Mouse (Mus musculus) kidney, adult 2 months (tissue): ENCODE measurements around the gene 1500009C09Rik. TPM values are rescaled to one million over a fixed set of nuclear protein-coding genes. Genes with fewer than 3 reads are reported as not detected.
A peak's percentile ranks its signal among the peaks of the same experiment; 100 is the strongest.

ENCODE experiments used
- DNase-seq: peaks from one replicate; pipeline ENCODE4 v3.0.0; 2021
- H3K27ac ChIP-seq: fragments of 200-500 bp; 2 replicates; pipeline ENCODE4 v1.5.1; 2012; ENCODE audit warnings: low read depth, low read length, control low read depth, inconsistent platforms; ENCODE audit not compliant: insufficient read depth
- H3K27me3 ChIP-seq: fragments of 200-500 bp; replicated peaks from 2 replicates; pipeline ENCODE4 v1.6.1; 2012; ENCODE audit warnings: mild to moderate bottlenecking, moderate library complexity, low read length, inconsistent platforms; ENCODE audit not compliant: control insufficient read depth, insufficient read depth
- H3K36me3 ChIP-seq: fragments of 200-500 bp; 2 replicates; pipeline ENCODE4 v1.6.1; 2012; ENCODE audit warnings: mild to moderate bottlenecking, moderate library complexity, low read length, inconsistent platforms; ENCODE audit not compliant: control insufficient read depth, insufficient read depth
- H3K4me1 ChIP-seq: fragments of 200-500 bp; 2 replicates; pipeline ENCODE4 v1.6.1; 2011; ENCODE audit warnings: low read length; ENCODE audit not compliant: control insufficient read depth, insufficient read depth
- H3K4me3 ChIP-seq: fragments of 200-500 bp; 2 replicates; pipeline ENCODE4 v1.5.1; 2011; ENCODE audit warnings: mild to moderate bottlenecking, low read depth, low read length, control low read depth; ENCODE audit not compliant: insufficient read depth
- CTCF ChIP-seq: fragments of 200-500 bp; conservative IDR thresholded peaks from 2 replicates; pipeline ENCODE4 v1.5.1; 2011; ENCODE audit warnings: low read depth, mild to moderate bottlenecking, control low read depth, low read length, moderate library complexity, mixed read lengths; ENCODE audit not compliant: insufficient read depth, insufficient read length
- POLR2A ChIP-seq: fragments of 200-500 bp; IDR thresholded peaks from one replicate; pipeline ENCODE4 v1.6.1; 2011; ENCODE audit warnings: low read depth, low read length, control low read depth
- WGBS: fragments of 180-500 bp; shearing (Covaris S2); methylation state at CpG from one replicate; pipeline ENCODE4 v1.1.7; 2018; 5-methylcytosine and 5-hydroxymethylcytosine counted together
- polyA plus RNA-seq: library from polyadenylated mRNA; depleted of rRNA; stranded (reverse); fragments of >200 nt; gene quantifications from 2 replicates; pipeline ENCODE4 v1.2.3, GENCODE M21; 2012

1500009C09Rik gene
- polyA plus RNA-seq, 1 experiment = 0.20 TPM

DNA sequence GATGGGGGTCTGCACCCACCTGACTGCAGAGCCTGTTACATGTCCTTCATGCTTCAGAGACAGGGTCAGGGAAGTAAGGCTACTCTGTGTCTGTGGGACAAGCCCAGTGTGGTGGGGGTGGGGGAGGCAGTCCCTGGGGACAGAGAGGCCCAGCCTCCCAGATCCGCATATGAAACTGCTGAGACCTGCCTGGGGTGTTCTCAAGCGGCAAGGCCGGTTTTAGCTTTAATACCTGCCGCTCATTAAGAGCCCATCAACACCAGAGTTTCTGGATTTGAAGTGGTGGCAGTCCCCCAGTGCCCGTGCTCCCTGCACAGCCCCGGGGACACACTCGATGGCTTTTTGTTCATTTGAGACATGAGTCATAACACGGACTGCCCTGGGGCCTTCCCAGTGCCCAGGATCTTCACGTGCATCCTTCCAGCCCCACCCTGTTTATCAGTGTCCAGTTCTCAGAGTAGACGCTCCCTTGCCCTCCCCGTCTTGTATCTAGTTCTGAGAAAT, 22.6 kb upstream of the 1500009C09Rik start:
- 52% methylated on average over 11 of the region's 11 CpGs for WGBS
- Histone ChIP-seq H3K36me3 (no peaks in the 10 kb centered on the region), H3K27ac (no peak overlapping the region), H3K4me1 (no peaks in the 10 kb centered on the region), H3K4me3 (no peak overlapping the region), H3K27me3 (no peaks in the 10 kb centered on the region)
- TF ChIP-seq CTCF (no peak), POLR2A (no peak)
- no peak for DNase-seq

DNA sequence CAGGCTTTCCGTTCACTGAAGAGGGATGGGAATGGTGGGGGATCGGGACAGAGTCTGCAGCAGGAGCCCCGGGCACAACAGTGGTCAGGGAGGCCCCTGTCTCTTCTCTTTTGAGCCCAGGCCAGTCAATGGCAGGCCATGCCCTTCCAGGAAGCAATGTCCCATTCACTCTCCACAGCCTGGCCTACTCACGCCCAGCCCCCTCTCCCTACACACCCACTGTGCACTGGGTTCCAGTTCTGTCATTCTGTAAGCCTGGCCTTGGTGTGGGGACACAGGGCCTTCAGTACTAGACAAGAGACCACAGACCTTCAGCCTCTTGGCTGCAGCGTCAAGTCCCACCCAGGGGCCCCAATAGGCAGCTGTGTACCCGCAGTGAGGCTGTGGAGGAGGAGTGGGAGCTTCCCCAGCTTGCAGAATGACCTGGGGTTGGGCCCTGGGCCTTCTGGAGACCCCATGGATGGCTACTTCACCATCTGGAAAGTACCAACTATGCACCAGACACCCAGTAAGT, 22.0 kb upstream of the 1500009C09Rik start:
- Histone ChIP-seq H3K4me3 (no peak overlapping the region), H3K27ac (no peak overlapping the region), H3K36me3 (no peaks in the 10 kb centered on the region), H3K4me1 (no peaks in the 10 kb centered on the region), H3K27me3 (no peaks in the 10 kb centered on the region)
- TF ChIP-seq POLR2A (no peak), CTCF (no peak)
- no peak for DNase-seq
- 86% methylated on average over 6 of the region's 6 CpGs for WGBS

DNA sequence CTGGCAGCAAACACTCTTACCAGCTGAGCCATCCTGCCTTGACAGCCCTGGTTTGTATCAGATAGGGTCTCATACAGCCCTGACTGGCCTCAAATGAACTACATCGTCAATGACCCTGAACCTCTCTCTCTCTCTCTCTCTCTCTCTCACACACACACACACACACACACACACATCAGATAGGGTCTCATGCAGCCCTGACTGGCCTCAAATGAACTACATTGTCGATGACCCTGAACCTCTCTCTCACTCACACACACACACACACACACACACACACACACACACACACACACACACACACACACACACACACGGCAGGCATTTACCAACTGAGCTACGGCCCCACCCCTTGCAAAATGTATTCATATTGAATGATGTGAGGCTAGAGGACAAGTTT, 21.1 kb upstream of the 1500009C09Rik start:
- H3K27ac ChIP-seq = no peak overlapping the region
- DNase-seq = no peak
- no peaks in the 10 kb centered on the region for H3K4me1 ChIP-seq
- WGBS = 74% methylated on average over 4 of the region's 4 CpGs
- TF ChIP-seq CTCF (no peak), POLR2A (no peak)
- no peaks in the 10 kb centered on the region for H3K36me3 ChIP-seq
- no peaks in the 10 kb centered on the region for H3K27me3 ChIP-seq
- H3K4me3 ChIP-seq = no peak overlapping the region

DNA sequence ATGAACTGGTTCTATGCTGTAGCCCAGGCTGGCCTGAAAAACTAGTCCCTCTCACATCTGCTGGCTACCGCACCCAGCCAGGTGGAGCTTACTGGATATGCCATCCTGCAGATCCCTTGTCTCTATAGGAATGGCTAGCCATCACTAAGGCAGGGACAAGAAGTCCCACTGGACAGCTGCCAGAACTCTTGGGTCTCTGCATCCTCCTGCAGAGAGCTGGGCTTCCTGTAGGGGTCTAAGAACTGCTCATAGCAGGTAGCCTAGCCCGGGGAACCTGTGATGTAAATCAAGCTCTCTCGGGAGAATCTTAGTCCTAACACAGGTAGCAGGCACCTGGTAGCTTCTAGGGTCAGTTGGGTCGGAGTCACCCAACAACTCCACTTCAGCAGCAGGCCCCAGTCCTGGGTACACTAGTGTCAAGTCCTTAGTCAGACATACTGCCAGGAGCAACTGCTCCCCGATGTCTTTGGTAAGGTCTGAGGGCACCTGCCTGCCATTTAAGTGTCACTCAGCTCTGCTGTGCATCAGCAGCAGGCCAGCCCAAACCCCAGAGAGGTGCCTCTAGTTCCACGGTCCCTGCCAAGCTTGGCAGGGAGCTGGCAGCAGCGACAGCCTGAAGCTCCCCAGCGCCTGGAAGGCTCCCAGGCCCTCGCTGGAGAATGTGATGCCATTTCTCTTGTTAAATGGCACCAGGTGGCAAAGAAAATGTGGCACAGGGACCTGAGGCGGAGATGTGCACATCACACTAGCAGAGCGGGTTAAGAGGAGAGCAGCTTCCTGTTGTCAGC, 20.4 kb upstream of the 1500009C09Rik start:
- Histone ChIP-seq H3K27me3 (no peaks in the 10 kb centered on the region), H3K4me1 (no peaks in the 10 kb centered on the region), H3K27ac (no peak overlapping the region), H3K36me3 (no peaks in the 10 kb centered on the region), H3K4me3 (no peak overlapping the region)
- 77% methylated on average over 11 of the region's 11 CpGs for WGBS
- TF ChIP-seq POLR2A = no peak
- TF ChIP-seq CTCF = no peak
- DNase-seq = no peak

DNA sequence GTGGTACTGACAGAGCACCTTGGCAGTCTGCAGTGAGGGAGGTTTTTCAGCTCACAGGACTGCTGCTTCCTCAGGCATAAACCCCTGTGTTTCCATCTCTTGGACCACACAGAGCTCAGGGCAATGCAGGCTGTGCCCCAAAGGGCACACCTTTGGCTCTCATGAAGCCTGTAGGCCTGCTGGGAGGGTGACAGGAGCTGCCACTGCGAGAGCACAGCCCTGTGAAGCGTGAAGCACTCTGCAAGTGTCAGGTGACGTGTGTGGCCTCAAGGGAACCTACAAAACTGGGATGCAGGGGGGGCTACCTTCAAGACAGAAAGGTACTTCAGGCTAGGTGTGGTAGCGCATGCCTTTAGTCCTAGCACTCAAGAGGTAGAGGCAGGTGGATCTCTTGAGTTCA, 19.5 kb upstream of the 1500009C09Rik start:
- H3K27me3 ChIP-seq = no peaks in the 10 kb centered on the region
- no peak overlapping the region for H3K27ac ChIP-seq
- no peak overlapping the region for H3K4me3 ChIP-seq
- no peaks in the 10 kb centered on the region for H3K36me3 ChIP-seq
- no peak for DNase-seq
- no peak for TF ChIP-seq CTCF
- no peak for TF ChIP-seq POLR2A
- H3K4me1 ChIP-seq = no peaks in the 10 kb centered on the region
- 66% methylated on average over 4 of the region's 4 CpGs for WGBS

DNA sequence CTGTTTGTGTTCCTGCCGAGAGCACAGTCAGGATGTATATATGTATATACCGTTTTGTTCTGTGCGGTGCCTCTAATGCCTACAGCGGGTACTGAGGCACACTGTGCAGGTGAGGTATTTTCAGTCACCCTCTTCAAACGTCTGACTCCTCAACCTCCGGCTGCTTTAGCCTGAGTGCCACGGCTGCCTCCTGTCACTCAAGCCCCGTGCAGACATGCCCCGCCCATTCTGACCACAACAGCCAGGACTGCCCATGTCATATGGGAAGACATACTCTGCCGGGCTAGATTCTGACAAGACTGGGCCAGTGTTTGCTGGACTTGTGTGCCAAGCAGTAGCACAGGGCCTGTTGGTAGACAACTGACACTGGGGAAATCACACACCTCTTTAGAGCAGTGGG, 16.5 kb upstream of the 1500009C09Rik start:
- H3K4me1 ChIP-seq = no peaks in the 10 kb centered on the region
- no peaks in the 10 kb centered on the region for H3K27me3 ChIP-seq
- TF ChIP-seq CTCF (no peak), POLR2A (no peak)
- H3K27ac ChIP-seq = no peak overlapping the region
- no peak for DNase-seq
- 88% methylated on average over 10 of the region's 10 CpGs for WGBS
- H3K36me3 ChIP-seq = no peaks in the 10 kb centered on the region
- no peak overlapping the region for H3K4me3 ChIP-seq

DNA sequence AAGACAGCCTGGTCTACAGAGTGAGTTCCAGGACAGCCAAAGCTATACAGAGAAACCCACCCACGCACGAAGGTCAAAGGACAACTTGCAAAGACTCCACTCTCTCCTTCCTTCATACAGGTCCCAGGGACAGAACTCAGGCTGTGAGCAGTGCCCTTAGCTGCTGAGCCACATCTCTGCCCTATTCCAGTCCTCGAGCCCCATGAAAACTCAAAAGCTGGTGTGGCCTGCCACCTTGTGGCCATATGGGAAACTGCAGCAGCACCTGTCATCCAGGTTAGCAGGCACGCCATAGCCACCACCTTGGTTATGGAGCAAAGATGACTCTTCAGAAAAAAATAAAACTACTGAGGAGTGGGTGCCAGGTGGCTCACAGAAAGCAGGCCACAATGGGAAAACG, 15.6 kb upstream of the 1500009C09Rik start:
- H3K27me3 ChIP-seq = no peaks in the 10 kb centered on the region
- no peak overlapping the region for H3K27ac ChIP-seq
- H3K4me3 ChIP-seq = no peak overlapping the region
- H3K36me3 ChIP-seq = no peaks in the 10 kb centered on the region
- no peaks in the 10 kb centered on the region for H3K4me1 ChIP-seq
- TF ChIP-seq CTCF (peak; percentile 98), POLR2A (no peak)
- peak; percentile 85 for DNase-seq
- WGBS = 12% methylated on average over 5 of the region's 5 CpGs
